Mouse (Mus musculus) erythroid progenitor cell, adult 5-6 weeks (primary cell): ENCODE data around the gene Nup50. TPM values are rescaled to one million over a fixed set of nuclear protein-coding genes. Genes with fewer than 3 reads are reported as not detected.

Experiments
- ATAC-seq: replicated peaks from 2 replicates; pipeline ENCODE4 v1.8.0; 2016; ENCODE audit warnings: moderate number of reproducible peaks, mild to moderate bottlenecking, moderate TSS enrichment, inconsistent platforms; ENCODE audit not compliant: poor library complexity, low FRiP score, severe bottlenecking
- total RNA-seq, 2 experiments: library from RNA; stranded (forward) in 1 of 2; stranded (reverse) in 1 of 2; fragments of 150-400 nt in 1 of 2; fragments of 186-747, 209-891 nt in 1 of 2; gene quantifications; 2 replicates each; pipeline versions ENCODE4 v1.2.3 to v1.2.4; 2015 to 2017; ENCODE audit warnings: low replicate concordance in 2 of 2

The Nup50 gene
- total RNA-seq, 2 experiments from 2014 or later, result 47.8 to 99.2 TPM

DNA sequence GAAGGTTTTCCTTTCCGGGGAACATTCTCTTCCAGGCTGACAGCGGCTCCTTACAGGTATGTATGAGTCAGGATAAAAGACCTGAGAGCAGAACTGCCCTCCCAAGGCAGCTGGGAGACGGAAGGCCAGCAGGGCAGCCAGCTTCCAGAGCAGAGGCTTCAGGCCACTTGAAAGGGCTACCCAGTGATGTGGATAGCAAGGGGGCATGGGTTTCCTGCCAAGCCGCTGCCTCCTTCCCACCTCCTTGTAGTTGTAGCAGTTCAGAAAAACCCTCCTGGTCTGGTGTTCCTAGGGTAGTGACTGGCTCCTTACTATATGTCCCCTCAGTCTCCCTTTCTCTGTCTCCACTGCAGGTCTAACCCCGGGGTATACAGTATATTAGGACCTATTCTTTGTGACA, 21.1 kb downstream of the Nup50 start:
- no peak for ATAC-seq

DNA sequence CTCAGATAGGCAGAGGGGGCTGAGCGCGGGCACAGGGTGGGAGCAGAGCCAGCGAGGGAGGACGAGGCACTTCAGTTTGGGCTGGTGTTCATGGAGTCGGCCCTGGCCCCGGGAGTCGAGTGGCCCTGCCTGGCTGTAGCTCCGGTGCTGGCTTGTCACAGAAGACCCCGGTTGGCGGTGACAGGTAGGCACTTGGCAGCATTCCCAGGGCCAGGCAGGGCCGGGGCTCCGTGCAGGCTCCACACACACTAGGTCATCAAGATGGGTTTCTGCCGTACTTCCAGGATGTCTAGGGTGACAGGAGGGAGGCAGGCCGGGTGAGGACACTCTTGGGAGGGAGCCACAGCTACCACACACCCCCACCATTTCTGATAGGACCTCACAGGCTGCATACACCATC, 25.8 kb downstream of the Nup50 start:
- ATAC-seq, result no peak

DNA sequence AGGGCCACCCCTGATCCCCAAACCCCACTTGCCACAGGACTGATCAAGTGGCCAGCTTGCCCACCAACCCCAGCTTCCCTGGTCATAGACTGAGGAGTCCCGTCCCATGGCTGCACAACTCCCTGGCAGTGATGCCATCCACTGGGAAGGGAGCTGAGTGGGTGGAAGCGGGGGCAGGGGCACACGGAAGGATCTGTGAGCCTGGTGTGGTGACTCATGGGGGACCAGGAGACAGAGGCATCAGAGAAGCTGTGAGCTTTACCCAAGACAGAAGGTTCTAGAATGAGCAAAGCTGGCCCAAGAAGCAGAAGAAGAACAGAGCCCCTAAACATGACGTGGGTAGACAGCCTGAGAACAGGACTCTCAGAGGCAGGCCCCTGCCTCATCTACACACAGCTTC, 26.8 kb downstream of the Nup50 start:
- ATAC-seq, result no peak

- no peak for ATAC-seq
Measured at GRCm38 (mm10) chr15:84953259-84953658, 30.0 kb downstream of the Nup50 start.

GRCm38 (mm10) chr15:84957851-84958250, 34.6 kb downstream of the Nup50 start:
- ATAC-seq, result no peak

- no peak for ATAC-seq
Measured at GRCm38 (mm10) chr15:84958331-84958730, 35.1 kb downstream of the Nup50 start.

GRCm38 (mm10) chr15:84959891-84960290, 36.7 kb downstream of the Nup50 start:
- no peak for ATAC-seq

DNA sequence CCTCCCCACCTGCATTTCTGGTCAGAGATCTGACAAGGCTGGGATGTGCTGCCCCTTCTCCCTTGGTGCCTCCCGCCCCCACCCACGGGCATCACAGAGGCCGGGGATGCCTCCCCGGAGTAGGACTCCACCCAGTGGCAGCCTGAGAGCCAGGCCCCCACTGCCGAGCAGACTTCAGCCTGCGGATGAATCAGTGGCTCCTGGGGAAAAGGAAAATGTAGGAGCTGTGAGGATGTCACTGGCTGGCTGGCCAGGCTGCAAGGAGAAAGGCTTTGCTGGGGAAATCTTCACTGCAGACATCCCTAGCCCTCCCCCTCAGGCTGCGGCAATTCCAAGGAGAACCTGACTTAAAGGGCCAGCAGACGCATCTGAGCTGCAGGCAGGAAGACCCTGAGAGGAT, 37.5 kb downstream of the Nup50 start:
- no peak for ATAC-seq

GRCm38 (mm10) chr15:84962518-84962917, 39.3 kb downstream of the Nup50 start:
- ATAC-seq, result no peak

GRCm38 (mm10) chr15:84964771-84965170, 41.6 kb downstream of the Nup50 start:
- ATAC-seq, result no peak

DNA sequence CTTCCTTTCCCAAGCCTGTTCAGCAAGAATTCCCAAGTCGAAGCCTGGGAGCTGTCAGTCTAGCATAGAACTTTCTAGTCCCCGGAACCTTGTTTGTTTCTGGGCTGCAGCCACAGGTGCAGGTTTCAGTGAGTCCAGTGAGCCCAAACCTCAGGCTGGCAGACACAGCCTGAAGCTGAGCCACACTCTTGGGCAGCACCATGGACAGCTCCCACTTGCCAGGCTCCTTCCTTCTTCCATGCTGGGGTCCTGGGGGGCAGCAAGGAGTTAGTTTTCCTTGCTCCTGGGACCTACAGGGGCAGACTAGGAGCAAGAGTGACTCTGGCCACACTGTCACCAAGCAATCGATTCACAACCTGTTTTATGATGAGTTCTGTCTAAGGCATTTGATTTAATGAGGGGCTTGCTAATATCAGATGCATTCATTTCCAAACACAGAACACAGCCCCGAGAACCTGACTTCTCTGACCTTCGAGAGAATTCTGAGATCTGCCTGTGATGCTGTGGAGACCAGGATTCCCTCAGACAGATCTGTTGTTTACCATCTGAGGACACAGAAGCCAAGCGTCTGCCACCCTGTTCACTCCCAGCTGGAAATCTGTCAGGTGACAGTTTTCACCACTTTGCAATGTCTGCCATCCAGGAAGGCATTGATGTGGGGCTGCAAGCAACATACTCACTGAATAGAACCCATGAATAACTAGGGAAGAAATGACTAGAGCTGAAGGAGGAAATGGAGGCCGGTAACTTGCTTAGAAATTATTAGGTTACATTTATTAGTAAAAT, 42.6 kb downstream of the Nup50 start:
- no peak for ATAC-seq

GRCm38 (mm10) chr15:84968534-84968933, 45.3 kb downstream of the Nup50 start:
- ATAC-seq, result no peak

- ATAC-seq, result no peak
Measured at GRCm38 (mm10) chr15:84972860-84973543, 49.8 kb downstream of the Nup50 start.

DNA sequence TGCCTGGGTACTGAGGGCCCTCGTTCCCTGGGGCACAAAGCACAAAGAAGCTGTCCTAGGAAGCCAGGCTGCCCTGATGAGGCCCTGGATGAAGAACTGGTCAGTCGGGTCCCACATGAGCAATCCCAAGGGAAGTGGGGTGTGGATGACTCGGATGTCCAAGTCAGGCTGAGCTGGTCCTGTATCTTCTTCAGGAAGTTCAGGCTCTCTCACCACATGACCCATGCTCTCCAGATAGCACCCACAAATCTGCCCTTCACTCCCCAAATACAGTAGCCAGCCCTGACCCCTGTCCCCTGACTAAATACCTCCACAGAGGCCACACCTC, 50.3 kb downstream of the Nup50 start:
- ATAC-seq, result no peak

- no peak for ATAC-seq
Measured at GRCm38 (mm10) chr15:84975729-84976128, 52.5 kb downstream of the Nup50 start.

GRCm38 (mm10) chr15:84981609-84982313, 58.5 kb downstream of the Nup50 start:
- ATAC-seq, result no peak

GRCm38 (mm10) chr15:84982888-84983287, 59.7 kb downstream of the Nup50 start:
- ATAC-seq, result no peak

DNA sequence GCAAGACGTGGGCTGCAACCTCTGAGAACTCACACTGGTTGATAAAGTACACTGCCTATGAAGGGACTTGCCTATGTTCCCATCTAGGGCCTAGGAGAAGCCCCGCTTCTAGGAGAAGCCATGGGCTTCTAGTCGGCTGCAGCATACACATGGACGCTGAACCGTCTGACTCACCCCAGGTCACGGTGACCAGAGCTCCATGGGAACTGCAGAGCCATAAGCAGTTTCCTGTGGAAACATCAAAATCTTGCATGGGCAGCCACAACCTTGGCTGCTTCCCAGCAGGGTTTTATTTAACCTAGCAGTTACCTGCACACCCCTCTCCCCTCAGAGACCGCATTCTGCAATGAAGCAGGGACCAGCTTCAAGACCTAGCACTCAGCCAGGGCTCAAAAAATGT, 60.5 kb downstream of the Nup50 start:
- ATAC-seq, result no peak

DNA sequence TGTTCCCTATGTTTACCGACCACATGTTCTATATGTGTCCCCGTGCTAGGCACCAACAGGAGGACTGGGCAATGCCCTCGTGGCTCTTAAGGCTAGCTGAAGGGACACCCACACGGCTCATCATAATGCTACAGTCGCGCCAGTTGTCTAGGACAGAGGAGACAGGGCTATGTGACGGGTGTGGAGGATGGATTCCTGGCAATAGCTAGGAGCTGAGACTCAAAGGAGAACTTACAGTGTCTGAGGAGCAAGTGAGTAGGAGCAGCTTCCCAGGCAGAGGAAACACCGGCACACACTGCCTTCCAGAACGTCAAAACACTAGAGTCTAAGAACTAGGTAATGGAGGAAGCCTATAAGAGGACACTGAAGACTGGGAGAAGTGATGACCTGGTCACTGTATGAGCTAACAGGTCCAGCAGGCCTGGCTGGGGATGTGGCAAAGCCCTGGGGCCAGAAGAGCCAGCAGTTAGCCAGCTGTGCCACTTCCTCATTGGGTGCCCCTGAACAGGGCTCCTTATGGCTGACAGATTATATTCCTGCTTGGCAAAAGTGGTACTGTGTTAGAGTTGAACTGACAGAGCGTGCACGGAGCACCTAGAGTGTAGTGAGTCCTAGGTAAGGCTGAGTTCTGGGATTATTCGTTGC, 62.4 kb downstream of the Nup50 start:
- ATAC-seq, result no peak

GRCm38 (mm10) chr15:84986171-84987019, 63.2 kb downstream of the Nup50 start:
- no peak for ATAC-seq
